Mouse (Mus musculus): ENCODE results near the gene Tmed11. TPM values are rescaled to one million over a fixed set of nuclear protein-coding genes. Genes with fewer than 3 reads are reported as not detected.
"Not testable (repeated sequence)": the region's sequence is repeated elsewhere in the genome, so short reads cannot be mapped to it uniquely, and the experiment has no call there.

Gene Tmed11
- polyA plus RNA-seq (2012; rRNA removed) = not detected in 2 replicates

DNA sequence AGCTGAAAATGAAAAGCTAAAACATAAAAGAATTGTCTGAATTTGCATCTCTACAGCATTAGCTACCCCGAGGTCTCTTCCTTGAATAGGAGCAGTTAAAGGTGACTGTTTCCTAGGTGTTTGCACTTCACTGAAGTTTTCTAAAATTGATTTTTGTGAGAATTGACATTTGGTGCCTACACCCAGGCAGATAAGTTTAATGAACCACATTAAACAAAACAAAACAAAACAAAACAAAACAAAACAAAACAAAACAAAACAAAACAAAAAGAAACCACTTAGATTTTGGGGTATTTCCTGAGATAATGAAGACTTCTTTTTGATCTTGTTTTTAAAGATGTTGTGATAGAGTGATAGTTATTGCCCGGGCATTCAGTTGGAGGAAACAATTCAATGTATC is at the start of gene Tmed11:
TSS of gene Tmed11 (minus strand) at position 101 of the 400 bp plus-strand sequence.
- 69% methylated on average over 2 of the region's 2 CpGs for WGBS
- DNase-seq; H3K4me1 ChIP-seq (replicated peaks; ENCODE audit: control insufficient read depth, insufficient read depth, low read length); H3K36me3 ChIP-seq (ENCODE audit: control insufficient read depth, insufficient read depth, low read length); H3K4me3 ChIP-seq (ENCODE audit: control insufficient read depth, insufficient read depth, low read length); H3K27me3 ChIP-seq (ENCODE audit: control insufficient read depth, insufficient read depth, low read length); H3K27ac ChIP-seq (ENCODE audit: control insufficient read depth, insufficient read depth, low read length): not testable (repeated sequence)

DNA sequence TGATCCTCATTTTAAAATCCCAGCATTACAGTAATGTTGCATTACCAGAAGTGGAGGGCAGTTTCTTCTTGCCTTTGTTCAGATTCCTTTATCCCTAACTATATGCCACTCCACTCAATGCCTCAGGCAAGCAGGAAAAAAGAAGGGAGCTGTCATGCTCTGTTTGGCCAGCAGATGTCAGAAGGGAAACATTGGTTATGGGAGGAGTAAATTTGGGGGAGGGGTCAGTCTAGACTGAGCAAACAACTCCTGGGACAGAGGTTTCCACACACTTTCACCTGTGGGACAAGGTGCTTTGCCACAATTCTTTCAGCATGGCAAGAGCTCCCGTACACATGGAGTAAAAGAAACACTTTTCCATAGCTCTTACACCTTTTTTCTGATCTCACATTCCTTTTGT is 41.0 kb upstream of the Tmed11 start:
- no peak for DNase-seq
- H3K27me3 ChIP-seq (ENCODE audit: control insufficient read depth, insufficient read depth, low read length) = no peaks in the 10 kb centered on the region
- no peaks in the 10 kb centered on the region for H3K36me3 ChIP-seq (ENCODE audit: control insufficient read depth, insufficient read depth, low read length)
- H3K4me1 ChIP-seq (replicated peaks; ENCODE audit: control insufficient read depth, insufficient read depth, low read length) = no peaks in the 10 kb centered on the region
- H3K27ac ChIP-seq (ENCODE audit: control insufficient read depth, insufficient read depth, low read length) = no peak overlapping the region
- TF ChIP-seq CTCF (IDR thresholded peaks at IDR 0.05; ENCODE audit: borderline replicate concordance, control insufficient read depth, extremely low read depth, insufficient read depth, low read length, poor library complexity) (no peak), POLR2A (IDR thresholded peaks at IDR 0.05; ENCODE audit: control insufficient read depth, extremely low read depth, insufficient read depth, low read length, poor library complexity) (no peak)
- H3K4me3 ChIP-seq (ENCODE audit: control insufficient read depth, insufficient read depth, low read length) = no peak overlapping the region
- 72% methylated on average over 1 of the region's 1 CpGs for WGBS

DNA sequence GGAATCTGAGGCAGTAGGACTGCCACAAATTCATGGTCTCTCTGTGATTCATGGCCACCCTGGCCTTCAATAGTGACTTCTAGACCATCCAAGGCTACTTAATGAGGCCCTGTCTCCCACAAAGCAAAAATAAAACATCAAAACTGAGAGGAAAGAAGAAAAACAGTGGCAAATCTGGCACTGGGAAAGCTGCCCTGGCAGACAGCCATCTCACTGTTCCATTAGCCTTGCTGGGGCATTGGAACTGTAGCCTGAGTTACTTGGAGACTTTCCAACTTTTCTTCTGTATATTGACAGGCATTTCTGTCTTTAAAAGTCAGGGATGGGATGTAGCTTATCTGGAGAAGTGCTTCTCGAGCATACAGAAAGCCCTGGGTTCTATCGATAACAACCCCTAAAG is 28.1 kb upstream of the Tmed11 start:
- no peaks in the 10 kb centered on the region for H3K36me3 ChIP-seq (ENCODE audit: control insufficient read depth, insufficient read depth, low read length)
- H3K4me1 ChIP-seq (replicated peaks; ENCODE audit: control insufficient read depth, insufficient read depth, low read length) = no peaks in the 10 kb centered on the region
- no peak for DNase-seq
- no peaks in the 10 kb centered on the region for H3K27me3 ChIP-seq (ENCODE audit: control insufficient read depth, insufficient read depth, low read length)
- 89% methylated on average over 2 of the region's 2 CpGs for WGBS
- no peak overlapping the region for H3K4me3 ChIP-seq (ENCODE audit: control insufficient read depth, insufficient read depth, low read length)
- TF ChIP-seq POLR2A (IDR thresholded peaks at IDR 0.05; ENCODE audit: control insufficient read depth, extremely low read depth, insufficient read depth, low read length, poor library complexity) = no peak
- no peak for TF ChIP-seq CTCF (IDR thresholded peaks at IDR 0.05; ENCODE audit: borderline replicate concordance, control insufficient read depth, extremely low read depth, insufficient read depth, low read length, poor library complexity)
- H3K27ac ChIP-seq (ENCODE audit: control insufficient read depth, insufficient read depth, low read length) = no peak overlapping the region

DNA sequence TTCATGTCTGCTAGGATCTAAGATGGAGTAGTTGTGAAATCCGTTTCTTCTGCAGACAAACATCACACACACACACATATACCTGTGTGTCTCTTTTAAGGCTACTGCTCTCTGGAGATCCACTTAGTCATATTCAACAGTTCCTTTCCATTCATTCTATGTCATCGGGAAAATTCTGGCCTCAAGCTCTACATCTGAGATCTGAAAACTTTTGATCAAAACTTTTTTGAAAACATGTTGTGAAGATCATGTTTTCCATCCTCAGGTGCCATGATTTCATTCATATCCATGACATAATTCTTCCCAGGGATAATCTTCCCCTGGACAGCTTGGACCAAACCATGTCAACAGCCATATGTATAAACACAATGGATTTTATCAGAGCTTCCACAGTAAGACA is 13.6 kb upstream of the Tmed11 start, which contains the start of gene Vmn2r8:
TSS of gene Vmn2r8 (minus strand) at position 101 of the 400 bp plus-strand sequence.
- DNase-seq; H3K27me3 ChIP-seq (ENCODE audit: control insufficient read depth, insufficient read depth, low read length); H3K36me3 ChIP-seq (ENCODE audit: control insufficient read depth, insufficient read depth, low read length); H3K4me3 ChIP-seq (ENCODE audit: control insufficient read depth, insufficient read depth, low read length); H3K27ac ChIP-seq (ENCODE audit: control insufficient read depth, insufficient read depth, low read length); H3K4me1 ChIP-seq (replicated peaks; ENCODE audit: control insufficient read depth, insufficient read depth, low read length): not testable (repeated sequence)
- WGBS = 78% methylated on average over 2 of the region's 2 CpGs

DNA sequence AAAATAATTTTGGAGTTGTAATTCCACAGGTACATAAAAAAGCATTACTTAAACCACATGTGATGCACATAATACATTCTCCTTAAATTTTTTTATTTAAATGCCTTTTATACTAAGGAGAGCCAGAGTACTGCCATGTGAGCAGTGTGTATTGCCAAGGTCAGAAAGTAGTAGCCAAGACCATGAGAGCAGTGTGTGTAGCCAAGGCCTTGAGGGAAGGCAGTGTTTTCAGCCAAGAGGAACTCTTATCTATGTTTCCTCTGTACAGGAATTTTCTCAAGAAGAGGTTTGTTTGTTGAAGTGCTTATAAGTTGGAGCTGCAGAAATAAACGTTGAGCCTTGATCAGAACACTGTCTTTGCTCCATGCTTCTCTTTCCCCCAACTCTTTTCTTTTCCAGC is 8.5 kb upstream of the Tmed11 start:
- Histone ChIP-seq H3K27me3 (ENCODE audit: control insufficient read depth, insufficient read depth, low read length) (no peaks in the 10 kb centered on the region), H3K4me1 (replicated peaks; ENCODE audit: control insufficient read depth, insufficient read depth, low read length) (no peaks in the 10 kb centered on the region), H3K27ac (ENCODE audit: control insufficient read depth, insufficient read depth, low read length) (no peak overlapping the region), H3K36me3 (ENCODE audit: control insufficient read depth, insufficient read depth, low read length) (no peaks in the 10 kb centered on the region), H3K4me3 (ENCODE audit: control insufficient read depth, insufficient read depth, low read length) (no peak overlapping the region)
- TF ChIP-seq CTCF (IDR thresholded peaks at IDR 0.05; ENCODE audit: borderline replicate concordance, control insufficient read depth, extremely low read depth, insufficient read depth, low read length, poor library complexity) (no peak), POLR2A (IDR thresholded peaks at IDR 0.05; ENCODE audit: control insufficient read depth, extremely low read depth, insufficient read depth, low read length, poor library complexity) (no peak)
- DNase-seq = no peak
- 52% methylated on average over 1 of the region's 1 CpGs for WGBS

DNA sequence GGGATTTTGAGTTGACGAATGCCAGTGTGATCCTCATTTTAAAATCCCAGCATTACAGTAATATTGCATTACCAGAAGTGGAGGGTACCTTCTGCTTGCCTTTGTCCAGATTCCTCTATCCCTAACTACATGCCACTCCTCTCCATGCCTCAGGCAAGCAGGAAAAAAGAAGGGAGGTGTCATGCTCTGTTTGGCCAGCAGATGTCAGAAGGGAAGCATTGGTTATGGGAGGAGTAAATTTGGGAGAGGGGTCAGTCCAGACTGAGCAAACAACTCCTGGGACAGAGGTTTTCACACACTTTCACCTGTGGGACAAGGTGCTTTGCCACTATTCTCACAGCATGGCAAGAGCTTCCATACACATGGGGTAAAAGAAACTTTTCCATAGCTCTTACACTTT is 4.8 kb downstream of the Tmed11 start:
- WGBS = 58% methylated on average over 1 of the region's 1 CpGs
- not testable (repeated sequence) for H3K4me3 ChIP-seq (ENCODE audit: control insufficient read depth, insufficient read depth, low read length); H3K27ac ChIP-seq (ENCODE audit: control insufficient read depth, insufficient read depth, low read length); H3K36me3 ChIP-seq (ENCODE audit: control insufficient read depth, insufficient read depth, low read length); H3K4me1 ChIP-seq (replicated peaks; ENCODE audit: control insufficient read depth, insufficient read depth, low read length); H3K27me3 ChIP-seq (ENCODE audit: control insufficient read depth, insufficient read depth, low read length)
- peak; percentile 2 for DNase-seq

DNA sequence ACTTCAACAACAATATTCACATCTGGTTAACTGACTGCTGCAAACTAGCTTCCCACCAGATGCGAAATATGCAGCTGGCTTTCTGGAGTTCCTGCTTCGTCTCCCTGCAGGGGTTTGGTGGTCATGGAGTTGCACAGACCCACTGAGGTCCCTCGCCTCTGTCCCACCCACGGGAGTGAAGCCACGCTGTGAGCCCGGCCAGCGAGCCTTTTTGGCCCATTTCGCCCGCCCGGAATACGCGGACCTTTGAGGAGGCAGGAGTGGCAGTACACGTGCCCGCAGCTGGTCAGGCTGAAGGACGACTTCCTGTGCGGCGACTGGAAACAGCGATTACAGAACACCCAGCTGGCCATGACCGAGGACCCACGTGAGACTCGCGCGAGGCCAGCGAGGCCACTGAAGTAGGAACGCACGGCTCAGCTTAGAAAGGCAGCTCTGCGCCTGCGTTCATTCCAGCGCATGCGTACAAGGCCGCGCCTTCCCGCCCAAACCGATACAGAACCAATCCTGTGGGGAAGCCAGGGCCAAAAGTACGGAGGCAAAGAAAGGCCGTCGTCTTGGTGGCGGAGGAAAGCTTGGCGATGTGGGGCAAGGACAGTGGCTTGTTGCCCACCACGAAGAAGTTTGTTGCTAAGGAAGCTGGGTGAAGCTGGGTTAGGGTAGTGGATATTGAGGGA is 20.4 kb downstream of the Tmed11 start, which contains the start of gene Rnf212:
TSS of gene Rnf212 (minus strand) at position 353 of the 677 bp plus-strand sequence.
- DNase-seq = no peak
- WGBS = 76% methylated on average over 40 of the region's 40 CpGs
- no peaks in the 10 kb centered on the region for H3K4me1 ChIP-seq (replicated peaks; ENCODE audit: control insufficient read depth, insufficient read depth, low read length)
- no peaks in the 10 kb centered on the region for H3K36me3 ChIP-seq (ENCODE audit: control insufficient read depth, insufficient read depth, low read length)
- H3K27ac ChIP-seq (ENCODE audit: control insufficient read depth, insufficient read depth, low read length) = no peak within 1 kb of the TSS
- TF ChIP-seq POLR2A (IDR thresholded peaks at IDR 0.05; ENCODE audit: control insufficient read depth, extremely low read depth, insufficient read depth, low read length, poor library complexity) (no peak), CTCF (IDR thresholded peaks at IDR 0.05; ENCODE audit: borderline replicate concordance, control insufficient read depth, extremely low read depth, insufficient read depth, low read length, poor library complexity) (no peak)
- H3K27me3 ChIP-seq (ENCODE audit: control insufficient read depth, insufficient read depth, low read length) = no peaks in the 10 kb centered on the region
- H3K4me3 ChIP-seq (ENCODE audit: control insufficient read depth, insufficient read depth, low read length) = no peak within 1 kb of the TSS
